Mouse (Mus musculus) stomach, postnatal 0 days (tissue): ENCODE measurements around the gene Arhgap18. TPM values are rescaled to one million over a fixed set of nuclear protein-coding genes. Genes with fewer than 3 reads are reported as not detected.
A peak's percentile ranks its signal among the peaks of the same experiment; 100 is the strongest.

ENCODE experiments used
- ATAC-seq: fragments of 200-750 bp; cut with Nextera tagmentation; 2 replicates; pipeline ENCODE4 v1.8.0; 2017; ENCODE audit not compliant: low FRiP score, low TSS enrichment
- DNase-seq: peaks from one replicate; pipeline ENCODE4 v3.0.0-alpha.2; 2016; ENCODE audit warnings: low spot score
- H3K27ac ChIP-seq: fragments of 300-500 bp; sonication (generic); replicated peaks from 2 replicates; pipeline ENCODE4 v1.5.1; 2014; ENCODE audit warnings: mild to moderate bottlenecking, control low read depth
- H3K27me3 ChIP-seq: fragments of 300-500 bp; sonication (generic); 2 replicates; pipeline ENCODE4 v1.6.1; 2014; ENCODE audit warnings: low read length; ENCODE audit not compliant: control insufficient read depth, insufficient read depth
- H3K36me3 ChIP-seq: fragments of 300-500 bp; sonication (generic); 2 replicates; pipeline ENCODE4 v1.6.1; 2014; ENCODE audit warnings: low read length, mixed read lengths; ENCODE audit not compliant: control insufficient read depth, insufficient read depth
- H3K4me1 ChIP-seq: fragments of 300-500 bp; sonication (generic); replicated peaks from 2 replicates; pipeline ENCODE4 v1.6.1; 2014; ENCODE audit warnings: antibody characterized with exemption; ENCODE audit not compliant: control insufficient read depth, insufficient read depth
- H3K4me2 ChIP-seq: fragments of 300-500 bp; sonication (generic); replicated peaks from 2 replicates; pipeline ENCODE4 v1.6.1; 2014; ENCODE audit warnings: low read depth, mild to moderate bottlenecking, control low read depth, moderate library complexity
- H3K4me3 ChIP-seq: fragments of 300-500 bp; sonication (generic); 2 replicates; pipeline ENCODE4 v1.5.1; 2014; ENCODE audit warnings: low read depth, low read length, control low read depth
- H3K9ac ChIP-seq: fragments of 300-500 bp; sonication (generic); 2 replicates; pipeline ENCODE4 v1.6.1; 2014; ENCODE audit warnings: mild to moderate bottlenecking, low read length, control low read depth, mixed read lengths
- H3K9me3 ChIP-seq: fragments of 300-500 bp; sonication (generic); 2 replicates; pipeline ENCODE4 v1.6.1; 2016; ENCODE audit warnings: low read length; ENCODE audit not compliant: control insufficient read depth
- CTCF ChIP-seq: IDR thresholded peaks from 2 replicates; pipeline ENCODE4 v1.5.1; 2016; ENCODE audit warnings: antibody characterized with exemption, low read depth, mild to moderate bottlenecking, moderate library complexity
- EP300 ChIP-seq: optimal IDR thresholded peaks from 2 replicates; pipeline ENCODE3; 2016; ENCODE audit warnings: antibody characterized with exemption
- WGBS: fragments of 180-500 bp; shearing (Covaris S2); extraction: QIAGEN DNeasy Blood & Tissue Kit; methylation state at CpG from one replicate; pipeline ENCODE4 v1.1.7; 2014; 5-methylcytosine and 5-hydroxymethylcytosine counted together
- polyA plus RNA-seq: library from polyadenylated mRNA; unstranded; fragments of >200 nt; fragmentation: Nextera tagmentation; extraction: Ambion mirVana; gene quantifications from 2 replicates; pipeline ENCODE4 v1.2.1, GENCODE M21; 2015

The Arhgap18 gene
- polyA plus RNA-seq, 1 experiment from 2014 or later: 15.1 TPM

- H3K9ac ChIP-seq: no peak overlapping the region
- no peak for TF ChIP-seq EP300
- no peak for TF ChIP-seq CTCF
- H3K36me3 ChIP-seq: no peaks in the 10 kb centered on the region
- no peaks in the 10 kb centered on the region for H3K9me3 ChIP-seq
- DNase-seq (peak; percentile 53), ATAC-seq (peak; percentile 91)
- H3K4me1 ChIP-seq: 0 out of 2 replicates have a peak, but pooled peaks cover 3% of the 10 kb centered on the region
- peak overlapping the region; percentile 53; the same call in 1 of the 2 replicates for H3K27ac ChIP-seq
- H3K27me3 ChIP-seq: no peaks in the 10 kb centered on the region
- 59% methylated on average over 5 of the region's 5 CpGs for WGBS
- no peak overlapping the region for H3K4me2 ChIP-seq
- no peak overlapping the region for H3K4me3 ChIP-seq
These were observed 46.4 kb downstream of the Arhgap18 start for GRCm38 (mm10) chr10:26799562-26800051.

DNA sequence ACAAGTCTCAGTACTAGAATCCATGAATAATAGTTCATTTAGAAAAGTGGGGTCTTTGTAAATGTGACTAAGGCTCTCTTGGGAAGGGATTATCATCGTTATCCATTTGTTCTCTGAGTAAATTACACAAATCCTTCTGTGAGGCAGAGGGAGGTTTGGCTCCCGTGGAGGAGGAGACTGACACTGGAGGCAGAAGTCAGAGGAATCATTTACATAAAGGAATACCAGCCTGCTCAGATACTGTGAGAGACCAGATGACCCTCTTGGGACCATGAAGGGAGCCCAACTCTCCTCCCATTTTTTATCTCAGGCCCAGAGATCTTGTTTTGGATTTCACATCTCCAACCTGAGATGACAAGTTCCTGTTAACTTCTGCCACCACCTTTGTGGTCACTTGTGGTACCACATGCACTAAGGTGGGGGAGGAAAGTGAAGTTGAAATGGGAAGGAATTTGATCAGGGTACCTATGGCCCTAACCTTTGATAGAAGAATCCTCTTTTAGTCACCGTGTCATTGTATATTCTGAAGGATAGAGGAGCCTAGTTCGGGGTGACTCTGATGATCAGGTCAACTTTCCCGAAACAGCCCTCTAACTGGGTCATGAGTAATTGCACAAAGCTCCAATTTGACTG is 51.2 kb downstream of the Arhgap18 start:
- DNase-seq (no peak), ATAC-seq (no peak)
- Histone ChIP-seq H3K27me3 (no peaks in the 10 kb centered on the region), H3K4me1 (0 out of 2 replicates have a peak, but pooled peaks cover 3% of the 10 kb centered on the region), H3K9ac (no peak overlapping the region), H3K4me2 (no peak overlapping the region), H3K27ac (no peak overlapping the region), H3K9me3 (no peaks in the 10 kb centered on the region), H3K4me3 (no peak overlapping the region), H3K36me3 (no peaks in the 10 kb centered on the region)
- WGBS: 63% methylated on average over 5 of the region's 5 CpGs
- TF ChIP-seq EP300: no peak
- no peak for TF ChIP-seq CTCF

GRCm38 (mm10) chr10:26805007-26805406 is 51.8 kb downstream of the Arhgap18 start:
- no peak overlapping the region for H3K4me3 ChIP-seq
- H3K27ac ChIP-seq: no peak overlapping the region
- H3K4me1 ChIP-seq: 0 out of 2 replicates have a peak, but pooled peaks cover 3% of the 10 kb centered on the region
- no peaks in the 10 kb centered on the region for H3K27me3 ChIP-seq
- no peak for DNase-seq
- TF ChIP-seq EP300: no peak
- TF ChIP-seq CTCF: no peak
- 74% methylated on average over 1 of the region's 1 CpGs for WGBS
- no peaks in the 10 kb centered on the region for H3K36me3 ChIP-seq
- H3K9ac ChIP-seq: no peak overlapping the region
- H3K9me3 ChIP-seq: no peaks in the 10 kb centered on the region
- ATAC-seq: no peak
- H3K4me2 ChIP-seq: no peak overlapping the region

- Histone ChIP-seq H3K27ac (no peak overlapping the region), H3K36me3 (no peaks in the 10 kb centered on the region), H3K9me3 (no peaks in the 10 kb centered on the region), H3K27me3 (no peaks in the 10 kb centered on the region), H3K4me2 (no peak overlapping the region), H3K9ac (no peak overlapping the region), H3K4me1 (no peaks in the 10 kb centered on the region), H3K4me3 (no peak overlapping the region)
- TF ChIP-seq CTCF (no peak), EP300 (no peak)
- DNase-seq: no peak
- ATAC-seq: no peak
- WGBS: 25% methylated on average over 3 of the region's 3 CpGs
These were observed 52.9 kb downstream of the Arhgap18 start for GRCm38 (mm10) chr10:26806092-26806491.

DNA sequence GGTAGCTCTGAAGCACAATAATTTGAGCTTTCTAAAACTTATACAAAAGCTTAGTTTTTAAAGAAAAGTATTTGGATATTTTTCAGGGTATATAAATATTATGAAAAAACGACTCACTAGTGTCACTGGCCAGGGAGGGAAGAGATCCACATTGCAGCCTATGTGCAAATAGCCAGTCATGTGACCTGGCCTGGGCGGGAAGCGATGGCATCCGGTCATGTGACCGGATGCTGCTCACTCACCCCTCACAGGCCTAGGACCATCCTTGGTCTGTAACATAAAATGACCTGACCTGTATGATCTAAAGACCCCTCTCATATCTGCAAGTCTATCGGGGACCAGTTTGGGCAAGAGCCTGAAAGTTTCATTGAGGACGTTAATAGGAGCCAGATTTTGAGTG is 56.8 kb downstream of the Arhgap18 start:
- H3K27me3 ChIP-seq: no peaks in the 10 kb centered on the region

GRCm38 (mm10) chr10:26810810-26811209 is 57.6 kb downstream of the Arhgap18 start:
- H3K4me2 ChIP-seq: no peak overlapping the region
- no peaks in the 10 kb centered on the region for H3K27me3 ChIP-seq
- TF ChIP-seq EP300: no peak
- TF ChIP-seq CTCF: no peak
- H3K27ac ChIP-seq: no peak overlapping the region
- DNase-seq (peak; percentile 26), ATAC-seq (peak; percentile 67; the same call in 1 of the 2 replicates)
- WGBS: 53% methylated on average over 5 of the region's 5 CpGs
- no peak overlapping the region for H3K9ac ChIP-seq
- H3K4me3 ChIP-seq: no peak overlapping the region
- no peaks in the 10 kb centered on the region for H3K4me1 ChIP-seq
- no peaks in the 10 kb centered on the region for H3K9me3 ChIP-seq
- no peaks in the 10 kb centered on the region for H3K36me3 ChIP-seq

More for the DNA sequence above, 56.8 kb downstream of the Arhgap18 start:
- 84% methylated on average over 7 of the region's 7 CpGs for WGBS
- Histone ChIP-seq H3K4me3 (no peak overlapping the region), H3K4me2 (no peak overlapping the region), H3K9ac (no peak overlapping the region), H3K36me3 (no peaks in the 10 kb centered on the region), H3K27ac (no peak overlapping the region), H3K4me1 (no peaks in the 10 kb centered on the region), H3K9me3 (no peaks in the 10 kb centered on the region)
- DNase-seq: no peak
- no peak for ATAC-seq
- TF ChIP-seq CTCF (no peak), EP300 (no peak)
